Mouse (Mus musculus) stomach, embryonic 16.5 days (tissue): ENCODE results near the gene Tpm4. TPM values are rescaled to one million over a fixed set of nuclear protein-coding genes. Genes with fewer than 3 reads are reported as not detected.

Source experiments
- ATAC-seq: fragments of 200-750 bp; cut with Nextera tagmentation; 2 replicates; pipeline ENCODE4 v1.8.0; 2017; ENCODE audit warnings: moderate number of reproducible peaks, moderate TSS enrichment; ENCODE audit not compliant: insufficient read depth, low FRiP score
- H3K27ac ChIP-seq: fragments of 300-500 bp; sonication (generic); 2 replicates; pipeline ENCODE4 v1.5.1; 2014; ENCODE audit warnings: low read length
- H3K27me3 ChIP-seq: fragments of 300-500 bp; sonication (generic); 2 replicates; pipeline ENCODE4 v1.6.1; 2014; ENCODE audit warnings: low read length, control low read depth, mixed read lengths; ENCODE audit not compliant: control insufficient read depth, insufficient read depth
- H3K36me3 ChIP-seq: fragments of 300-500 bp; sonication (generic); 2 replicates; pipeline ENCODE4 v1.6.1; 2014; ENCODE audit warnings: low read length; ENCODE audit not compliant: control insufficient read depth, insufficient read depth
- H3K4me1 ChIP-seq: fragments of 300-500 bp; sonication (generic); 2 replicates; pipeline ENCODE4 v1.6.1; 2014; ENCODE audit warnings: low read length, control low read depth, mixed read lengths; ENCODE audit not compliant: control insufficient read depth, insufficient read depth
- H3K4me2 ChIP-seq: fragments of 300-500 bp; sonication (generic); 2 replicates; pipeline ENCODE4 v1.6.1; 2014; ENCODE audit warnings: low read depth, low read length, mixed read lengths
- H3K4me3 ChIP-seq: fragments of 300-500 bp; sonication (generic); replicated peaks from 2 replicates; pipeline ENCODE4 v1.5.1; 2014; ENCODE audit warnings: mild to moderate bottlenecking, low read length
- H3K9ac ChIP-seq: fragments of 300-500 bp; sonication (generic); 2 replicates; pipeline ENCODE4 v1.6.1; 2014; ENCODE audit warnings: low read length
- H3K9me3 ChIP-seq: fragments of 300-500 bp; sonication (generic); replicated peaks from 2 replicates; pipeline ENCODE4 v1.6.1; 2016; ENCODE audit warnings: low read length, control low read depth; ENCODE audit not compliant: control insufficient read depth
- WGBS: fragments of 180-500 bp; shearing (Covaris S2); extraction: QIAGEN DNeasy Blood & Tissue Kit; methylation state at CpG from one replicate; pipeline ENCODE4 v1.1.7; 2014; 5-methylcytosine and 5-hydroxymethylcytosine counted together
- polyA plus RNA-seq: library from polyadenylated mRNA; unstranded; fragments of >200 nt; fragmentation: Nextera tagmentation; extraction: Ambion mirVana; gene quantifications from 2 replicates; pipeline ENCODE4 v1.2.1, GENCODE M21; 2015

The Tpm4 gene
- polyA plus RNA-seq, 1 experiment from 2014 or later, result 617 TPM

DNA sequence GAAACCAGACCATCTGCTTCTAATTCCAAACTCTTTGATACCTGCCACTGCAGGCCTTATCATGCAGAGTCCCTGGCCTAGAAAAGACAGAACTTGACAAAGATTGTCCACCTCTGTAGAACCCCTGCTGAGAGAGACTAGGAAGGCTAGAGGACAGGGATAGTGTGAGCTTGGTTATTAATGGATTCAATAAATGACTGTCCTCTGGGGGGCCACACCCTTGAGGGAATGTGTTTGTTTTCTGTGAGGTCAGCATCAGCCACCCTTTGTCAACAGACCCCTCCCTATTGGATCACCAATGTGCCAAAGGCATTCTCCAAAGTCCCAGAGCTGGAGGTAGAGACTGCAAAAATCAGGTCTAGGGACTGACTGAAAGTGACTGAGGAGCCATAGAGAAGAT, 57.3 kb downstream of the Tpm4 start:
- ATAC-seq, result no peak
- H3K4me1 ChIP-seq, result no peaks in the 10 kb centered on the region

DNA sequence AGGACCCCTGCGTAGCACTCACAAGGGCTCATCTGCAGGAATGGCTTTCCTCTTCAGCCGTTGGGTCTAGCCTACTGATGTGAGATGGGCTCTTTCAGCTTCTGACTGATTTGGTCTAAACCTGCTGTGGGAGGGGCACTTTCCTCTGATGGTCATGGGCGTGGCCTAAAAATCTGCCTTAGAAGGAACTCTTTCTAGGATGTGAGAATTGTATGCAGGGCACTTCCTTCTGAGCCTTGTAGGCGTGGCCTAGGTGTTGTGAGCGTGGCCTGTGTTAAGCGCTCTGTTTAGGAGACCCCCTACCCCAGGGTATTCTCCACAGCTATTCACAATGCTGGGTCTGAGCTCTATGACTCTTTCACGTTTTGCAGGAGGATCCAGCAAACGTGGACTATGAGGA, 63.2 kb downstream of the Tpm4 start:
- 51% methylated on average over 8 of the region's 8 CpGs for WGBS
- Histone ChIP-seq H3K9me3 (peaks cover 5% of the 10 kb centered on the region), H3K36me3 (0 out of 2 replicates have a peak, but pooled peaks cover 2% of the 10 kb centered on the region)

More for the DNA sequence above, 57.3 kb downstream of the Tpm4 start:
- H3K27ac ChIP-seq, result no peak overlapping the region
- no peak overlapping the region for H3K4me2 ChIP-seq
- no peak overlapping the region for H3K4me3 ChIP-seq
- H3K9ac ChIP-seq, result no peak overlapping the region
- H3K27me3 ChIP-seq, result no peaks in the 10 kb centered on the region
- H3K9me3 ChIP-seq, result no peaks in the 10 kb centered on the region
- no peaks in the 10 kb centered on the region for H3K36me3 ChIP-seq

More for the DNA sequence above, 63.2 kb downstream of the Tpm4 start:
- Histone ChIP-seq H3K27me3 (no peaks in the 10 kb centered on the region), H3K4me1 (no peaks in the 10 kb centered on the region), H3K27ac (no peak overlapping the region), H3K9ac (no peak overlapping the region), H3K4me3 (no peak overlapping the region), H3K4me2 (no peak overlapping the region)
- ATAC-seq, result no peak

Other genes starting within 250 kb of the Tpm4 start
- 3.6 and 4.5 TPM in 2 replicates for gene Zfp882, start 226.4 kb upstream of the Tpm4 start, polyA plus RNA-seq
- gene Zfp617, start 226.3 kb upstream of the Tpm4 start, polyA plus RNA-seq, result 20.8 and 24.5 TPM in 2 replicates
- 20.0 and 22.2 TPM in 2 replicates for gene Zfp961, start 183.9 kb upstream of the Tpm4 start, polyA plus RNA-seq
- 3.8 TPM in 2 replicates for gene Cyp4f18, start 125.3 kb upstream of the Tpm4 start, polyA plus RNA-seq
- gene Olfr372, start 93.8 kb upstream of the Tpm4 start, polyA plus RNA-seq, result not detected in 2 replicates
- 0.03 TPM in 1 of 2 replicates, not detected in the other for gene Olfr373, start 51.8 kb upstream of the Tpm4 start, polyA plus RNA-seq
- gene Olfr374, start 27.9 kb upstream of the Tpm4 start, polyA plus RNA-seq, result 0.06 TPM in 1 of 2 replicates, not detected in the other
- gene Rab8a, start 26.2 kb downstream of the Tpm4 start, polyA plus RNA-seq, result 127 and 155 TPM in 2 replicates
- 1.4 and 2.0 TPM in 2 replicates for gene Hsh2d, start 54.7 kb downstream of the Tpm4 start, polyA plus RNA-seq
- not detected in 2 replicates for gene Cib3, start 77.9 kb downstream of the Tpm4 start, polyA plus RNA-seq
- not detected in 2 replicates for gene Gm11034, start 78.7 kb downstream of the Tpm4 start, polyA plus RNA-seq
- gene Fam32a, start 84.8 kb downstream of the Tpm4 start, polyA plus RNA-seq, result 72.7 and 73.7 TPM in 2 replicates
- gene Ap1m1, start 105.0 kb downstream of the Tpm4 start, polyA plus RNA-seq, result 90.3 and 97.1 TPM in 2 replicates
- 19.2 and 30.6 TPM in 2 replicates for gene Gm10282, start 170.3 kb downstream of the Tpm4 start, polyA plus RNA-seq
- gene Klf2, start 184.1 kb downstream of the Tpm4 start, polyA plus RNA-seq, result 3.8 and 4.0 TPM in 2 replicates